Mouse (Mus musculus): Measurements from ENCODE around the gene Egflam. TPM values are rescaled to one million over a fixed set of nuclear protein-coding genes. Genes with fewer than 3 reads are reported as not detected.

Egflam gene
- polyA plus RNA-seq, 1 experiment: 8.0 TPM

DNA sequence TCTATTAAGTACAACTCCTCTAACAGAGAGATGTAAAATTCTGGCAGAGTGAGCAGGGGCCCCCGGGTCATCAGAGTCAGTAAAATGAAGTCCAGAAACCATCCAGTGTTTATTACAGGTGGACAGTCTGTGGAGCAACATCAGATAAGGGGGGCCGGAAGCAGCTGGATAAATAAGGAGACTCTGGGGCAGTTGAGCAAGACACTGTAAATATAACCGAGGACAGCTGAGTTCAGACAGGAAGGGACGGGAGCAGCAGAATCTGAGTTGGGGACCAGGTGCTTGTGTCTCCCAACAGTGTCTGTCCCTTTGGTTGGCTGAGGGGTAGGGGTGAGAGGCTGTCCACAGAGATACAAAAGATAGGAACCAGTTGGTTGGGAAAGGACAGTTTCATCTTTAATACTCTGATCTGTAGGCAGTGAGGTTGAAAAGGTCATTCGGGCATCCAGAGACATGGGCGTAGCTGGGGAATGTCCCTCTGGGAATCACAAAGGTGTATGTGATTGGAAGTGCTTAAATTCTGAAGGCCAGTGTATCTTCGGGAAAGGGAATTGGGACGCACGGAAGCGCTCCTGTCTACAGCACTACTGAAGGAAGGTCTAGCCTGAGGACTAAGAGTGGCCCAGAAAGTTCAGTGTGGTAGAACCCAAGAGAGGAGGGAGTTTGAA, 230.8 kb downstream of the Egflam start:
- no peak for TF ChIP-seq POLR2A (IDR thresholded peaks at IDR 0.05; ENCODE audit: borderline replicate concordance, extremely low read depth, insufficient read depth, insufficient read length, poor library complexity, severe bottlenecking)
- TF ChIP-seq CTCF (IDR thresholded peaks at IDR 0.05; ENCODE audit: borderline replicate concordance, extremely low read depth, insufficient read depth, insufficient read length): no peak
- DNase-seq (ENCODE audit: low read depth): no peak

DNA sequence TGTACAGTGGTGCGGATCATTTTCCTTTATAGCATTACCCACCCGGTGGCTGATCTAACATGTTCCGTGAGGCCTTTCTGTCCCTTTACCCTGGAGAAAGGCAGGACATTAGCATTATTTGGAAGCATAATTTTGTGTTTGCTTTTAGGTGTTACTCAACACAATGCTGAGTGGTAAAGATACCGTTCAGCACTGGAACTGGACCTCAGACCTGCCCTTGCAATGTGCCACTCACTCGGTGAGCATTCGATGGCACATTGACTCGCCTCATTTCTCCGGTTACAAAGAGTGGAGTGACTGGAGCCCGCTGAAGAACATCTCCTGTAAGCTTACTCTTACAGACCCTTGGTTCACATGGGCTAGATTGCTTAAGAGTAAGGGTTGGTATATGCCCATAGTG, 231.5 kb downstream of the Egflam start:
- no peak for TF ChIP-seq CTCF (IDR thresholded peaks at IDR 0.05; ENCODE audit: borderline replicate concordance, extremely low read depth, insufficient read depth, insufficient read length)
- no peak for TF ChIP-seq POLR2A (IDR thresholded peaks at IDR 0.05; ENCODE audit: borderline replicate concordance, extremely low read depth, insufficient read depth, insufficient read length, poor library complexity, severe bottlenecking)
- no peak for DNase-seq (ENCODE audit: low read depth)

DNA sequence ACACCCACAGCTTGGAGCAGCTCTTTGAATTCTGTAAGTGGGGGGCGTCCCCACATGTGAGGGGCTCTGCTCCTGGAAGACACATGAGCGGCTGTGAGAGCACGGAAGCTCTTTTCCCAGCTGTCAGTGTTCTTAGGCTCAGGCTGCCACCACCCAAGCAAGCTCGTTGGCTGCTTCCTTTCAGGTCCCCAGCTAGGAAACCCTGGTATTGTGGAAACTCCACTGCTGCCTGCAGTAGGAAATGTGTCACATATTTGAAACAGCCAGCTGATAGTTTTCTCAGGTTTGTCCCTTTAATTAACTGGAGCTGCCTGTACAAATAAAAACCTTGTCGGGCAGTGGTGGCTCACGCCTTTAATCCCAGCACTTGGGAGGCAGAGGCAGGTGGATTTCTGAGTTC, 234.3 kb downstream of the Egflam start:
- peak; percentile 37 for DNase-seq (ENCODE audit: low read depth)
- TF ChIP-seq CTCF (IDR thresholded peaks at IDR 0.05; ENCODE audit: borderline replicate concordance, extremely low read depth, insufficient read depth, insufficient read length) (no peak), POLR2A (IDR thresholded peaks at IDR 0.05; ENCODE audit: borderline replicate concordance, extremely low read depth, insufficient read depth, insufficient read length, poor library complexity, severe bottlenecking) (no peak)

DNA sequence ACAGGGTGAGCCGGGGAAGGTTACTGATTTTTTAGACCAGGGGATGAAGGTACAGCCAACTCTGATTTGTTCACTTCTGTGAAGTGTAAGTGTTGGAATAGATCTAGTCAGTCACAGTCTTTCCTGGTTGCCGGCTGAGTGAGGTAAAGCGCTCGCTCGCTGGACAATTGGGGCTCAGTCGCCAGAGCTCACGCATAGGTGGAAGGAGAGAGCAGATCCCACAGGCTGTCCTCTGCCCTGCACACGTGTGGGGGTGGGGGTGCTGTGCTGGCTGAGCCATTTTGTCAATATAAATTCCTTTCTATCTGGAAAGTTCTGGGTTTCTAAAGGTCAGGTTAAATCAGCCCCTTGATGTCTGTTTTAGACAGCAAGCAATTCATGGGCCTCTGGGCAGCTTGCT, 237.9 kb downstream of the Egflam start:
- no peak for DNase-seq (ENCODE audit: low read depth)
- TF ChIP-seq POLR2A (IDR thresholded peaks at IDR 0.05; ENCODE audit: borderline replicate concordance, extremely low read depth, insufficient read depth, insufficient read length, poor library complexity, severe bottlenecking) (no peak), CTCF (IDR thresholded peaks at IDR 0.05; ENCODE audit: borderline replicate concordance, extremely low read depth, insufficient read depth, insufficient read length) (no peak)

DNA sequence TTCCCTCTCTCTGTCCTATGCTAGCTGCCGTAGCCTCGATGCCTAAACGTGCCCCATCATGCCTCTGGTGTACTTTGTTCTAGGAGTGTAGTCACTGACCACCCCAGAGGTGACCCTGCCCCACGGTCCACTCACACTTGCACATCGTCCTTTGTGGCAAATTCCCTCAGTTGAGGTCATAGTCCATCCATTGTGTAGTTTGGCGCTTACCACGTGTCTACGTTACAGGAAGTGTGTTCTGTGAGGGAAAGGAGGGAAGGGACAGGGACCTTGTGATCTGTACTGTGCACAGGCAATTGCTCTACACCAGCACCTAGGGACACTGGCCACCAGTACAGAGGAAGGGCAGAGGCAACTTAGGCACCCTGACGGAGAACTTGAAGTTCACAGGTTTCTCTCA, 238.3 kb downstream of the Egflam start:
- no peak for DNase-seq (ENCODE audit: low read depth)
- no peak for TF ChIP-seq POLR2A (IDR thresholded peaks at IDR 0.05; ENCODE audit: borderline replicate concordance, extremely low read depth, insufficient read depth, insufficient read length, poor library complexity, severe bottlenecking)
- TF ChIP-seq CTCF (IDR thresholded peaks at IDR 0.05; ENCODE audit: borderline replicate concordance, extremely low read depth, insufficient read depth, insufficient read length): no peak

DNA sequence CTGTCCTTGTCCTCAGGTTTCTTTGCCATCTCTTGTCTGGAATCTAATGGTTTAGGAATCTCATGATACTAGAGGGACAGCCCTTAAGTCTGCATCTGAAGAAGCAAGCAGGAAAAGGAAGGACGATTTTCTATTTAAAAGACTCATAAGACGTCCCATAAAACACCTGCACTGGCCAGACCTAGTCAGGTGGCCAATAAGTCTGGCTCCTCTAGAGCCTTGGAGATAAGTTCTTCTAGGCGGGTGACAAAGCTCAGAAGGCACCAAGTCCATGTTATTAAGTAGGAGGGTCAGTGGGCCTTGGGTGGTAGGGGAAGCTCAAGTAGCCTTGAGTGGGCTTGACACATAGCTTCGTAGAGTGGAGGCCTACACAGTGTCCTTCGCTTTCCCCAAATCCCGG, 240.5 kb downstream of the Egflam start:
- no peak for TF ChIP-seq CTCF (IDR thresholded peaks at IDR 0.05; ENCODE audit: borderline replicate concordance, extremely low read depth, insufficient read depth, insufficient read length)
- TF ChIP-seq POLR2A (IDR thresholded peaks at IDR 0.05; ENCODE audit: borderline replicate concordance, extremely low read depth, insufficient read depth, insufficient read length, poor library complexity, severe bottlenecking): no peak
- no peak for DNase-seq (ENCODE audit: low read depth)

Data from brain, embryonic 14.5 days (tissue).